Mouse (Mus musculus): ENCODE measurements at regions not wholly inside any gene's neighbourhood (a gene's known extent, or its start where the extent isn't known, plus 50 kb on each side); places are given as distances from the start of the nearest gene placed in this dataset.

DNA sequence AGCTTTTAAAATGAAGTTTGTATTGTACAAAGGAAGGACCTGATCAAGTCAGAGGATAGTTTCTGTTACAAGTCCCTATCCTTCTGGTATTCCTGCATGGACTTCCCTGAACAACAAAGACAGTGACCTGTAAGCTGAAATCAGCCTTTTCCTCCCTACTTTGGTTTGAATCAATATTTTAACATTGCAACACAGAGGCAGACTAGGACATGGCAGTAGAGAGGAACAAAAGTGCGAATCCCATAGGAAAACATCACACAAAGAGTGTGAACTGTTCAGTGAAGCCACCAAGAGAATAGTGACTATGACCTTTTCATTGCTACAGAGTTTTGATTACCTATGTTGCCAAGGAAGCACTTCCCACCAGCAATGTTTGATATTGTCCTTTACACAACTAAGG lies 288.7 kb downstream of the Rprm start:
- no peak for DNase-seq (ENCODE audit: low spot score)
- Histone ChIP-seq H3K36me3 (ENCODE audit: insufficient read depth, low read length) (no peaks in the 10 kb centered on the region), H3K4me3 (ENCODE audit: low read depth, low read length) (no peak overlapping the region), H3K9me3 (ENCODE audit: low read length) (no peaks in the 10 kb centered on the region), H3K4me1 (ENCODE audit: insufficient read depth, low read length) (no peaks in the 10 kb centered on the region), H3K27ac (ENCODE audit: low read depth, low read length) (no peak overlapping the region), H3K9ac (replicated peaks; ENCODE audit: low read length, poor library complexity, severe bottlenecking) (no peak overlapping the region), H3K27me3 (ENCODE audit: insufficient read depth, low read length) (no peaks in the 10 kb centered on the region), H3K4me2 (ENCODE audit: low read depth, low read length, poor library complexity, severe bottlenecking) (no peak overlapping the region)
- no peak for TF ChIP-seq CTCF (IDR thresholded peaks at IDR 0.05)
- WGBS, result 60% methylated on average over 1 of the region's 1 CpGs
- no peak for ATAC-seq (ENCODE audit: low FRiP score)

DNA sequence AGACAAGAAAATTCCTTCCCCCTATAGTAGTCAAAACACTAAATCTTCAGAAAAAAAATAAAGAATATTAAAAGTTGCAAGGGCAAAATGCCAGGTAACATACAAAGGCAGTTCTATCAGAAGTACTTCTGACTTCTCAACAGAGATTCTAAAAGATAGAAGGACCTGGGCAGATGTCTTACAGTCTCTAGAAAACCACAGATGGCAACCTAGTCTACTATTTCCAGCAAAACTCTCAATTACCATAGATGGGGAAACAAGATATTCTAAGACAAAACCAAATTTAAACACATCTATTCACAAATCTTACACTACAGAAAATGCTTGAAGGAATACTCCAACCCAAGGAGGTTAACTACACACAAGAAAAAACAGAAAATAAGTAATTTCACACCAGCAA lies 281.7 kb downstream of the Rprm start:
- H3K27me3 ChIP-seq (ENCODE audit: insufficient read depth, low read length), result no peaks in the 10 kb centered on the region
- no peaks in the 10 kb centered on the region for H3K4me1 ChIP-seq (ENCODE audit: insufficient read depth, low read length)
- no peak overlapping the region for H3K4me3 ChIP-seq (ENCODE audit: low read depth, low read length)
- no peaks in the 10 kb centered on the region for H3K9me3 ChIP-seq (ENCODE audit: low read length)
- H3K9ac ChIP-seq (replicated peaks; ENCODE audit: low read length, poor library complexity, severe bottlenecking), result no peak overlapping the region
- H3K36me3 ChIP-seq (ENCODE audit: insufficient read depth, low read length), result no peaks in the 10 kb centered on the region
- ATAC-seq (ENCODE audit: low FRiP score), result no peak
- DNase-seq (ENCODE audit: low spot score), result no peak
- no peak for TF ChIP-seq CTCF (IDR thresholded peaks at IDR 0.05)
- no peak overlapping the region for H3K4me2 ChIP-seq (ENCODE audit: low read depth, low read length, poor library complexity, severe bottlenecking)
- no peak overlapping the region for H3K27ac ChIP-seq (ENCODE audit: low read depth, low read length)

DNA sequence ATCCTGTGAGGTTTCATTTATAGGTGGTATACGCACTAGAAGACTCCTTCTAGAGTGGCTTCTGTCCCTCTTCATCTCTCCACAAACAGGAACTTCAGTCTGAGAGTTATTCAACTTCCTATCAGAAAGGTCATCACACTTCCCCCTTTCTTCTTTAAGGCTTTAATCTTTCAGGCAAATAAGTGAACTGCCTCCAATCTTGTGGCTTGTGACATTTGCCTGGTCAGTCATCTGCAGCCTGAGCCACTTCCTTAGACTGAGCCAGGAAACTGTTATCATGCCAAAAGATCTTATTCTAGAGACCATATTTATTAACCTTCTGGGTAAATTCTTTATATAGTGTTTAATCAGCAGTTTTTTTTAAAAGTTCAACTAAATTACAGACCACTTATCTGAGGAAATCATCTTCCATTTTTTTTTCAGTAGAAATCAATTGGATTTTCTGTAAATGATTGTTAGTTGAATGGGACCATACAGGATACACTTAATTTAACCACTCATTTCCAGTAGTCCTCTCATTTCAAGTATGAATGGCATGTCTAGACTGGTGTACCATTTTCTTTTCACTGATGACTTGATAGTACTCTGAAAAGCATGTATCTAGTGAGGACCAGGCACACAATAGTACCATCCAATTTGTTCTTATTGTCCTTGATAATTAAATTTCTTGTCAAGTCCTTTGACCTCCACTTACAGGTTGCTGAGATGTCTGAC lies 234.4 kb downstream of the Rprm start:
- Histone ChIP-seq H3K27ac (ENCODE audit: low read depth, low read length) (no peak overlapping the region), H3K4me3 (ENCODE audit: low read depth, low read length) (no peak overlapping the region), H3K9me3 (ENCODE audit: low read length) (no peaks in the 10 kb centered on the region), H3K9ac (replicated peaks; ENCODE audit: low read length, poor library complexity, severe bottlenecking) (no peak overlapping the region), H3K36me3 (ENCODE audit: insufficient read depth, low read length) (no peaks in the 10 kb centered on the region), H3K4me2 (ENCODE audit: low read depth, low read length, poor library complexity, severe bottlenecking) (no peak overlapping the region), H3K27me3 (ENCODE audit: insufficient read depth, low read length) (no peaks in the 10 kb centered on the region), H3K4me1 (ENCODE audit: insufficient read depth, low read length) (no peaks in the 10 kb centered on the region)
- no peak for TF ChIP-seq CTCF (IDR thresholded peaks at IDR 0.05)
- DNase-seq (ENCODE audit: low spot score) (no peak), ATAC-seq (ENCODE audit: low FRiP score) (no peak)
- WGBS, result 85% methylated on average over 1 of the region's 1 CpGs
